Comparison of ENCODE assay signal across 20 mouse cellular contexts in genomic region chr11:107463251-107463681, GRCm38 (mm10). TPM values are rescaled to one million over a fixed set of nuclear protein-coding genes. Genes with fewer than 3 reads are reported as not detected.
DNase-seq lines count a peak whose midpoint lies in the region; ATAC-seq and TF ChIP-seq lines count a peak whose summit lies in the region.
"Had no signal": no experiment of that assay in that cellular context is flagged by ENCODE, and none has a peak within 500 bp of the region (broad histone marks: within the 10 kb centered on the region; RNA-seq: fewer than 3 reads in every experiment).

No protein-coding gene starts in this region.

- intact Hi-C loops in gastrocnemius, adult 2 months (cut with DNase I), result loop anchor here (5.0 kb wide), 1 partner anchor 41 kb away; no protein-coding TSS in a partner anchor

- H3K36me3 ChIP-seq in testis, adult 2 months (ENCODE audit: control insufficient read depth, insufficient read depth, low read length), result no peaks in the 10 kb centered on the region
- H3K36me3 ChIP-seq in kidney, embryonic 15.5 days, result no peaks in the 10 kb centered on the region
- peaks cover 46% of the 10 kb centered on the region for H3K36me3 ChIP-seq in embryonic facial prominence, embryonic 10.5 days (replicated peaks)
- 0 out of 2 replicates have a peak, but pooled peaks cover 9% of the 10 kb centered on the region for H3K36me3 ChIP-seq in forebrain, embryonic 13.5 days (ENCODE audit: poor library complexity, severe bottlenecking)

- peaks cover 3% of the 10 kb centered on the region; the same call in 1 of the 2 replicates for H3K4me1 ChIP-seq in testis, adult 2 months (ENCODE audit: control insufficient read depth, insufficient read depth, low read length)
- H3K4me1 ChIP-seq in kidney, embryonic 15.5 days, result peaks cover 31% of the 10 kb centered on the region
- peaks cover 26% of the 10 kb centered on the region for H3K4me1 ChIP-seq in embryonic facial prominence, embryonic 10.5 days
- peaks cover 29% of the 10 kb centered on the region for H3K4me1 ChIP-seq in forebrain, embryonic 13.5 days

- WGBS in kidney, embryonic 15.5 days, result 73% methylated on average over 12 of the region's 12 CpGs
- WGBS in embryonic facial prominence, embryonic 10.5 days, result 90% methylated on average over 12 of the region's 12 CpGs
- WGBS in forebrain, embryonic 13.5 days, result 98% methylated on average over 12 of the region's 12 CpGs

- H3K27me3 ChIP-seq in testis, adult 2 months (ENCODE audit: control insufficient read depth, insufficient read depth, low read length), result no peaks in the 10 kb centered on the region
- H3K27me3 ChIP-seq in kidney, embryonic 15.5 days, result no peaks in the 10 kb centered on the region
- H3K27me3 ChIP-seq in embryonic facial prominence, embryonic 10.5 days (replicated peaks; ENCODE audit: low read depth, poor library complexity, severe bottlenecking), result no peaks in the 10 kb centered on the region
- no peaks in the 10 kb centered on the region for H3K27me3 ChIP-seq in forebrain, embryonic 13.5 days
- H3K27me3 ChIP-seq: embryonic facial prominence, embryonic 13.5 days; Patski had no signal

- TF ChIP-seq CTCF in gastrocnemius, adult 2 months (IDR thresholded peaks at IDR 0.05), result no peak
- no peak for TF ChIP-seq CTCF in testis, adult 2 months (IDR thresholded peaks at IDR 0.05; ENCODE audit: control insufficient read depth, insufficient read depth, insufficient replicate concordance, low read depth, low read length)

- H3K4me2 ChIP-seq in kidney, embryonic 15.5 days, result no peak overlapping the region
- no peak overlapping the region for H3K4me2 ChIP-seq in forebrain, embryonic 13.5 days
- H3K4me2 ChIP-seq: embryonic facial prominence, embryonic 13.5 days; heart, embryonic 11.5 days; midbrain, embryonic 11.5 days had no signal

- no peak for DNase-seq in gastrocnemius, adult 2 months
- no peak for DNase-seq in gastrocnemius, postnatal 25 days
- DNase-seq in testis, postnatal 10 days (ENCODE audit: low spot score), result no peak
- DNase-seq in layer of hippocampus, adult 11-12 months (ENCODE audit: low spot score), result no peak
- DNase-seq in embryonic facial prominence, embryonic 10.5 days (ENCODE audit: low spot score), result no peak
- DNase-seq: adrenal gland, postnatal 36 days; cerebellum, adult 8-10 months; gastrocnemius, postnatal 14 days; liver, postnatal 0 days had no signal

- ATAC-seq in kidney, embryonic 15.5 days (replicated peaks; ENCODE audit: low FRiP score), result peak; percentile 73
- ATAC-seq in forebrain, embryonic 13.5 days, result no peak
- ATAC-seq: activated CD4-positive, CD25-positive, alpha-beta regulatory T cell, adult 4 months; hindbrain, embryonic 16.5 days; liver, postnatal 0 days; Patski had no signal

- H3K9ac ChIP-seq in kidney, embryonic 15.5 days, result no peak overlapping the region
- no peak overlapping the region for H3K9ac ChIP-seq in forebrain, embryonic 13.5 days
- H3K9ac ChIP-seq: embryonic facial prominence, embryonic 13.5 days; liver, postnatal 0 days had no signal

- no peak for TF ChIP-seq POLR2A in testis, adult 2 months (IDR thresholded peaks at IDR 0.05; ENCODE audit: control insufficient read depth, low read depth, low read length)

- no peak overlapping the region for H3K4me3 ChIP-seq in gastrocnemius, adult 2 months
- H3K4me3 ChIP-seq in testis, adult 2 months (ENCODE audit: control insufficient read depth, low read depth, low read length), result peak overlapping the region; percentile 35
- H3K4me3 ChIP-seq in kidney, embryonic 15.5 days (replicated peaks), result no peak overlapping the region
- no peak overlapping the region for H3K4me3 ChIP-seq in embryonic facial prominence, embryonic 10.5 days
- H3K4me3 ChIP-seq in forebrain, embryonic 13.5 days, result no peak overlapping the region
- H3K4me3 ChIP-seq: embryonic facial prominence, embryonic 13.5 days; forebrain, embryonic 10.5 days had no signal

- peak overlapping the region; percentile 62 for H3K27ac ChIP-seq in gastrocnemius, adult 2 months
- H3K27ac ChIP-seq in testis, adult 2 months (ENCODE audit: control insufficient read depth, insufficient read depth, low read depth, low read length), result no peak overlapping the region
- peak overlapping the region; percentile 55; the same call in 1 of the 2 replicates for H3K27ac ChIP-seq in kidney, embryonic 15.5 days
- no peak overlapping the region for H3K27ac ChIP-seq in embryonic facial prominence, embryonic 10.5 days (replicated peaks)
- no peak overlapping the region for H3K27ac ChIP-seq in forebrain, embryonic 13.5 days
- H3K27ac ChIP-seq: embryonic facial prominence, embryonic 13.5 days; forebrain, embryonic 10.5 days; macrophage had no signal

- no peaks in the 10 kb centered on the region for H3K9me3 ChIP-seq in kidney, embryonic 15.5 days (replicated peaks)
- H3K9me3 ChIP-seq in embryonic facial prominence, embryonic 10.5 days, result peaks cover 2% of the 10 kb centered on the region; the same call in 1 of the 2 replicates
- H3K9me3 ChIP-seq in forebrain, embryonic 13.5 days (replicated peaks), result no peaks in the 10 kb centered on the region; the same call in 1 of the 2 replicates
- H3K9me3 ChIP-seq: forebrain, embryonic 10.5 days had no signal

RNA-seq across cellular contexts. Expression of gene Pitpnc1, which starts 7.2 kb away (rescaled TPM):
- total RNA-seq in gastrocnemius, adult 2 months (2021), result 100 to 1,000 TPM in 1 of 2 experiments, 10 to 100 TPM in 1; 59.4 to 114 TPM
- total RNA-seq in gastrocnemius, postnatal 25 days (2021), result 10 to 100 TPM; 89.2 TPM
- polyA plus RNA-seq in testis, adult 2 months (2012; rRNA removed), result 1.5 and 1.6 TPM in 2 replicates
- 21.3 and 21.5 TPM in 2 replicates for polyA plus RNA-seq in kidney, embryonic 15.5 days (2015; fragmentation: Nextera tagmentation; extraction: Ambion mirVana)
- polyA plus RNA-seq in embryonic facial prominence, embryonic 10.5 days (2016; fragmentation: Nextera tagmentation; extraction: Ambion mirVana), result 37.1 and 42.5 TPM in 2 replicates
- polyA plus RNA-seq in forebrain, embryonic 13.5 days (2015; fragmentation: Nextera tagmentation; extraction: Ambion mirVana), result 35.6 and 36.1 TPM in 2 replicates

RNA-seq across cellular contexts. Expression of gene Psmd12, which starts 16.0 kb away (rescaled TPM):
- total RNA-seq in gastrocnemius, adult 2 months (2021), result 100 to 1,000 TPM; 105 to 106 TPM
- 100 to 1,000 TPM in 1 of 2 experiments, 10 to 100 TPM in 1; 92.3 to 104 TPM for total RNA-seq in gastrocnemius, postnatal 25 days (2021)
- 25.8 and 28.0 TPM in 2 replicates for polyA plus RNA-seq in testis, adult 2 months (2012; rRNA removed)
- 178 and 184 TPM in 2 replicates for polyA plus RNA-seq in kidney, embryonic 15.5 days (2015; fragmentation: Nextera tagmentation; extraction: Ambion mirVana)
- 221 and 225 TPM in 2 replicates for polyA plus RNA-seq in embryonic facial prominence, embryonic 10.5 days (2016; fragmentation: Nextera tagmentation; extraction: Ambion mirVana)
- 171 and 174 TPM in 2 replicates for polyA plus RNA-seq in forebrain, embryonic 13.5 days (2015; fragmentation: Nextera tagmentation; extraction: Ambion mirVana)

Comparison
In these comparisons a context has a peak if more than half of its experiments do, and no peak if none do; other contexts are left out.
1. H3K27ac ChIP-seq: peak in gastrocnemius, adult 2 months (single experiment) and kidney, embryonic 15.5 days (single experiment); none in testis, adult 2 months (single experiment), embryonic facial prominence, embryonic 10.5 days (single experiment) and forebrain, embryonic 13.5 days (single experiment).